Mouse (Mus musculus): Measurements from ENCODE around the gene Upk3a. TPM values are rescaled to one million over a fixed set of nuclear protein-coding genes. Genes with fewer than 3 reads are reported as not detected.

The Upk3a gene
- polyA plus RNA-seq, 1 experiment from 2014 or later, result 0.39 TPM

DNA sequence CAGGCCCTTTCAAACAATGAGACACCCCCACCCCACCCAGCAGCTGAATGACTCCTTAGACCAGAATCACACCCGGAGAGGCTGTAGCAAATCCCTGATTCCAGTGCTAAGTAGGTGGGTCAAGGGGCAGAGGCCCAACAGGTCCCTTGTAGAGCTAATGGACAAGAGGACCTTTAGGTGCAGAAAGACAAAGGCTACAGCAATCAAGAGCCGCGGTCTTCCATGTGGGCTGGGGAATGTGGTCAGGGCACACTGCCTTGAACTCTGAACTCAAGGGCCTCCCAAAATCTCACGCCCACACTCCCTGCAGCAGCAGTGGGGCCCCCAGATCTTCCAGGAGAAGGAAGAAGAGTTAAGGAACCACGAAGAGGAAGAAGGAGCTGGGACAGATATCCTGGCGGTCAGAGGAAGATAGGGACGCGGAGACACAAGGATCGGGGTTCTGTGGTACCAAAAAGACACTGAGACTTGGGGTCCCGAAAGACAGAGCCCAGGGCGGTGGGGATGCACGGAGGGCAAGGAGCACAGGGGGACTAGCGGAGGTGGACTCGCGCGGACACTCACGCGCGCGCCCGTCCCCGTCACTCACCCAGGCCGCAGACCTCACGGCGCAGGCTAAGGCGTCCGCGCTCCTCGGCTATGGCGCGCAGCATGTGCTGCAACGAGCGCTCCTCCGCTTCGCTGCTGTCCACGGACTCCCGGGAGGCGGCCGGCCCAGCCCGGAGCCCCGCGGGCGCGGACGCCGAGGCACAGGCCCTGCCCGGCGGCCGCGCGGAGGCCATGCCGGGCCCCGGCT lies 29.7 kb upstream of the Upk3a start:
- under 1% methylated on average over 51 of the region's 53 CpGs for WGBS
- peak overlapping the region; percentile 84 for H3K4me2 ChIP-seq (replicated peaks)
- peaks cover 45% of the 10 kb centered on the region for H3K4me1 ChIP-seq (replicated peaks)
- H3K4me3 ChIP-seq (replicated peaks), result peak overlapping the region; percentile 81
- no peaks in the 10 kb centered on the region for H3K9me3 ChIP-seq
- H3K9ac ChIP-seq (replicated peaks), result peak overlapping the region; percentile 94
- H3K36me3 ChIP-seq, result no peaks in the 10 kb centered on the region
- peak overlapping the region; percentile 82 for H3K27ac ChIP-seq
- ATAC-seq, result peak; percentile 71
- H3K27me3 ChIP-seq, result peaks cover 4% of the 10 kb centered on the region; the same call in 1 of the 2 replicates

DNA sequence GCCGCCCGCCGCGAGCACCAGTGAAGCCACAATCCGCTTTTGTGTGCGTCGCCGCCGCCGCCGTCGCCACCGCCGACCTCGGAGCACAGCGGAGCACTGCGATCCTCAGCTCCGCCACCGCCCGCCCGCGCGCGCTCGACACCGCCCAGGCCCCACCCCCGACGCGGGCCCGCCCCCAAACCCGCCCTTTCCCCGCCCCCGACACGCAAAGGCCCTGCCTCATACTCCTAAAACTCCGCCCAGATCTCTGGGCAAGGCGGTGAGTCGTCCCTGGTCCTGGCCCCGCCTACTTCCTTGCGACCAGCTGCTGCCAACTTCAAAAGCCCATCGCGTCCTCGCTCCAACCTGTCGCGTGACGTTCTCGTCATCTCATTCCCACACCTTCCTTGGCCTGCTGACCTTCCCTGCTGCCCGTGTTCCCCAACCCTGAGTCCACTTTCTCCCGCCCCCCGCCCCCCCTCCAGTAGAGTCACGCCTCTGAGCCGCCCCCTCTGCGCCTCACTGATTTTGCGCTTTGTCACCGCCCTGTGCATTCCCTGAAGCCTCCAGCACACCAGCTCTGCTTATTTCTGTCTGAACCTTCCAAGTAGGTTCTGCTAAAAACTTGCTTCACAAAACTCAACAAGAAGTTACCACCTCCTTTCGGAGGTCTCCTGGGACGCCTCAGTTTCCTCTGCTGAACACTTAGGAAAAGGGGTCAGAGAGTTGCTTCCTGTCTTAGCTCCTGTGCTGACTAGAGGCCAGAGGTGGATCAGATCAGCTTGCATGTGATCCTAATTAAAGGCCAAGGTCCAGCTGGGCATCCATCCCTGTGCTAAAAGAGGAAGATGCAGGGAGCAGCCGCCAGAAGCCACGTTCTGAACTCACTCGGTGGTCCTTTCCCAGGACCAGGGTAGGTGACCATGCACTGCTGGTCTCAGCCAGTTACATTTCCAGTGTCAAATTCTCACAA lies 28.8 kb upstream of the Upk3a start, which contains the start of gene 5031439G07Rik:
5031439G07Rik (minus strand) TSS at position 678 of the 952 bp plus-strand sequence.
- peak within 1 kb of the TSS; percentile 81 for H3K4me3 ChIP-seq (replicated peaks)
- H3K36me3 ChIP-seq, result no peaks in the 10 kb centered on the region
- no peaks in the 10 kb centered on the region for H3K9me3 ChIP-seq
- WGBS, result 2% methylated on average over 34 of the region's 59 CpGs
- peak within 1 kb of the TSS; percentile 84 for H3K4me2 ChIP-seq (replicated peaks)
- H3K27me3 ChIP-seq, result peaks cover 4% of the 10 kb centered on the region; the same call in 1 of the 2 replicates
- peak within 1 kb of the TSS; percentile 94 for H3K9ac ChIP-seq (replicated peaks)
- peak within 1 kb of the TSS; percentile 82 for H3K27ac ChIP-seq
- ATAC-seq, result peak; percentile 87
- peaks cover 45% of the 10 kb centered on the region for H3K4me1 ChIP-seq (replicated peaks)

DNA sequence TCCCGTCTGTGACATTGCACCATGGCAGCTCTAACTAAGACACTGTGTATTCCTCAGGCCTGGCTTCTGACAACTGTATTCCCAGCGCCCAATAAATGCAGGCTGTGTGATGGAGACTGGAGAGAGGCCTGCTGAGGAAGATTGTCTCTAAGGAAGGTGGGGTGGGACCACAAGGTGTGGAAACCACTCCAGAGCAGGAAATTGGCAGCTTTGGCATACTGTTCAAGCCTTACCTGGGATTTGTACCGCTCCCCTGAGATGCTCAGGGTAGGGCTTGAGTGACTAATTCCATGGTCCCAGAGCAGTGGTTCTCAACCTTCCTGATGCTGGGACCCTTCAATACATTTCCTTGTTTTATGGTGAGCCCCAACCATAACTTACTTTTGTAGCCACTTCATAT lies 27.8 kb upstream of the Upk3a start:
- 63% methylated on average over 3 of the region's 3 CpGs for WGBS
- no peak overlapping the region for H3K4me3 ChIP-seq (replicated peaks)
- no peaks in the 10 kb centered on the region for H3K36me3 ChIP-seq
- H3K9me3 ChIP-seq, result no peaks in the 10 kb centered on the region
- peaks cover 40% of the 10 kb centered on the region for H3K4me1 ChIP-seq (replicated peaks)
- H3K9ac ChIP-seq (replicated peaks), result no peak overlapping the region
- no peak for ATAC-seq
- H3K27me3 ChIP-seq, result peaks cover 9% of the 10 kb centered on the region; the same call in 1 of the 2 replicates
- H3K27ac ChIP-seq, result no peak overlapping the region
- no peak overlapping the region for H3K4me2 ChIP-seq (replicated peaks)

DNA sequence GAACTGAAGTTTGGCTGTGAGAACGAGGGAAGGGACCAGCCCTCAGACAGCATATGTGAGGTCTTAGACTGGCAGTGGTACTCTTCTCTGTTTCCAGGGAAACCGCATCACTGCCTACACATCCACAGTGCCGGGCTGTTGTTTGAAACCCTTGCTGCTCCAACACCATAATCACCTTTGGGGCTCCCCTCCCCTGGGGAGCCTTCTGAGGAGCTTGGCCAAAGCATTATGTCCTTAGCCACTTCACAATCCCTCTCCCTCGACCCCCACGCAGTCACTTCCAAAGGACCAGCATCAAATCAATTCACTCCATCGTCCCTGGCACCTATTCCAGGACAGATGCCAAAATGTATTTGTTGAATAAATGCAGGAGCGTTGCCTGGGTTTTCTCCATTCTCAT lies 27.2 kb upstream of the Upk3a start:
- no peak for ATAC-seq
- no peak overlapping the region for H3K4me3 ChIP-seq (replicated peaks)
- WGBS, result 40% methylated on average over 7 of the region's 7 CpGs
- H3K4me1 ChIP-seq (replicated peaks), result peaks cover 40% of the 10 kb centered on the region
- no peak overlapping the region for H3K27ac ChIP-seq
- no peaks in the 10 kb centered on the region for H3K9me3 ChIP-seq
- no peak overlapping the region for H3K9ac ChIP-seq (replicated peaks)
- no peaks in the 10 kb centered on the region for H3K36me3 ChIP-seq
- peaks cover 15% of the 10 kb centered on the region for H3K27me3 ChIP-seq
- H3K4me2 ChIP-seq (replicated peaks), result no peak overlapping the region

DNA sequence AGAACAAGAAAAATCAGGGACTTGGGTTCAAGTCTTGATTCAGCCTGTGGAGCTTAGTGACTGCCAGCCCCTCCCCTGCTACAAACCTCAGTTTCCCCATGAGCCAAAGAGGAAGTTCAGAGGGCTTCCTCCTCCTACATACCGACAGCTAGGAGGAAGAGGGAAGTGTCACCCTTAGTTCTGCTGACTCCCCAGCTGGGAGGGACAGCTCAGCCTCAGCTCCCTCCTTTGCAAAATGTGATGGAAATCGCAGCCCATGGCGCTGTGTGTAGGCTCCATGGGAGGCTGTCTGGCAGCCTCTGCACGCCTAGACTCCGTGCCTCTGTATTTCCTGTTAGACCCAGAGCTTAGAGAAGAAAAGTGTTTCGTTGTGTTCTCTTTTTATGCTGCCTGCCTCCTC lies 22.4 kb upstream of the Upk3a start:
- Histone ChIP-seq H3K36me3 (no peaks in the 10 kb centered on the region), H3K27ac (no peak overlapping the region), H3K4me2 (replicated peaks) (no peak overlapping the region), H3K27me3 (peaks cover 25% of the 10 kb centered on the region; the same call in 1 of the 2 replicates), H3K9me3 (no peaks in the 10 kb centered on the region), H3K9ac (replicated peaks) (no peak overlapping the region), H3K4me3 (replicated peaks) (no peak overlapping the region), H3K4me1 (replicated peaks) (peaks cover 4% of the 10 kb centered on the region)
- no peak for ATAC-seq
- WGBS, result 49% methylated on average over 6 of the region's 6 CpGs

DNA sequence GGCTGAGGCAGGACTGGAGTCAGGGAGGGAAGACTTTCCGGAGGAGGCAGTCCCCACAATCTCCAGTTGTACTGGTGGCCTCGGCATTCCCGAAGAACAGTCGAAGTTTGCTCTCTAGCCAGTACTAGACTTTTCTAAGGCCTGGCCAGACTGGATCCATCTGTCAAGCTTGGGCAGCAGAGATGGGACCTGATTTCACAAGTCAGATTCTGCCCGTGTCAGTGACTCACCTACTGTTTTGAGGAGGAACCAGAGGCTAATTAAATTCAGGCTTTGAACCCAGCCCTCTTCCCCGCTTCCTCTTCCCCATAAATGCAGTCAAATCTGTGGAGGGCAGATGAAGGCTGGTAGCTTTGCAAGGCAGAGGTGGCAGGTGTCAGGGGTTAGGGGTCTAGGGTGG lies 21.9 kb upstream of the Upk3a start:
- no peak for ATAC-seq
- H3K9me3 ChIP-seq, result no peaks in the 10 kb centered on the region
- H3K27me3 ChIP-seq, result peaks cover 25% of the 10 kb centered on the region; the same call in 1 of the 2 replicates
- WGBS, result 57% methylated on average over 6 of the region's 6 CpGs
- no peaks in the 10 kb centered on the region for H3K4me1 ChIP-seq (replicated peaks)
- no peak overlapping the region for H3K9ac ChIP-seq (replicated peaks)
- H3K4me3 ChIP-seq (replicated peaks), result no peak overlapping the region
- no peaks in the 10 kb centered on the region for H3K36me3 ChIP-seq
- H3K27ac ChIP-seq, result no peak overlapping the region
- H3K4me2 ChIP-seq (replicated peaks), result no peak overlapping the region

DNA sequence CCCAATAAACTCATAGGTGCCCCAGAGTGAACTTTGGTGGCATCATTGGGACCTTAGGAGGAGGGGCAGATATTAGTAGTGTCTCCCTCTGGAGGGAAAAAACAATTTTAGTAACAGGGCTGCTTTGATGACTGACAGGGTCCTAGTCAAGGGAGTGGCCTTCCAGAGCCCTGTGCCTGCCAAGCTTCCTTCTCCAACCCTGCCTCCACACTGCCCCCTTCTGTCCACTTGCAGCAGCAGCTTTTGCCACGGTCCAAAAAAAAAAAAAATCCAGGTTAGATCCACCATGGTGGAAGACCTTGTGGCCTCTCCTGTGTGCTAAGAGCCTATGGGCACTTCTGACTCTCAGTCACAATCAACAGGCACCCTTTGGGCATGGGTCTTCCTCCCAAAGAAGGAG lies 21.0 kb upstream of the Upk3a start:
- 0% methylated on average over 1 of the region's 1 CpGs for WGBS
- no peaks in the 10 kb centered on the region for H3K36me3 ChIP-seq
- no peak overlapping the region for H3K4me3 ChIP-seq (replicated peaks)
- no peaks in the 10 kb centered on the region for H3K4me1 ChIP-seq (replicated peaks)
- H3K27me3 ChIP-seq, result peaks cover 28% of the 10 kb centered on the region; the same call in 1 of the 2 replicates
- H3K27ac ChIP-seq, result no peak overlapping the region
- ATAC-seq, result no peak
- H3K9ac ChIP-seq (replicated peaks), result no peak overlapping the region
- H3K4me2 ChIP-seq (replicated peaks), result no peak overlapping the region
- H3K9me3 ChIP-seq, result no peaks in the 10 kb centered on the region

DNA sequence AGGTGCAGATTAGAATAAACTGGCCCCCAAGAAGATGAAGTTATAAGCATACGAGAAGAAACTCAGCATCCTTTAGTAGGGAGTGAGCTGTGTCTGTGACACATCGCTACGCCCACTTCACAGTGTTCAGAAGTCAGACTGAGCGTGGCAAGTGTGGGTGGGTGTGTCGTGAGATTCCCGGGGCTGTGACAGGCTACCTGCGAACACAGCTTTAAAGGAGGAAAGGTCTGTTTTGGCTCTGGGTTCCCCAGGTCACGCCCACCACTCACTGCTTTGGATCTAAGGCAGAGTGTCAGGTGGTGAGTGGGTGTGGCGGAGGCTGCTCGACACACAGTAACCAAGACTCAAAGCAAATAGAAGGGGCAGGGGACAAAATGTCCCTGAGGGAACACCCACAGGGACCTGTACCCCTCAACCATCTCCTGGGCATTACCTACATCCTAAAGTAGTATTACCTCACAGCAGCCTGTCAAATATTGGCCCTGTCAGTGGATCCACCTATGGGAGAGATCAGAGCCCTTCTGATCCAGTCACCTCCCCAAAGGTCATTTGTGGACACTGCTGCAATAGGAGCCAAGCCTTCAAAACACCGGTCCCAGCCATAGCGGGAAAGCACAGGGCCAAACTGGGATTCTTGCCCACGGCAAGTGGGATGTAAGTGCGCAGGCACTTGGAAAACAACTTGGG lies 19.0 kb upstream of the Upk3a start:
- Histone ChIP-seq H3K9me3 (no peaks in the 10 kb centered on the region), H3K4me3 (replicated peaks) (no peak overlapping the region), H3K9ac (replicated peaks) (no peak overlapping the region), H3K36me3 (no peaks in the 10 kb centered on the region), H3K4me1 (replicated peaks) (no peaks in the 10 kb centered on the region), H3K27me3 (peaks cover 39% of the 10 kb centered on the region; the same call in 1 of the 2 replicates), H3K27ac (no peak overlapping the region), H3K4me2 (replicated peaks) (no peak overlapping the region)
- ATAC-seq, result no peak
- WGBS, result 78% methylated on average over 14 of the region's 14 CpGs

DNA sequence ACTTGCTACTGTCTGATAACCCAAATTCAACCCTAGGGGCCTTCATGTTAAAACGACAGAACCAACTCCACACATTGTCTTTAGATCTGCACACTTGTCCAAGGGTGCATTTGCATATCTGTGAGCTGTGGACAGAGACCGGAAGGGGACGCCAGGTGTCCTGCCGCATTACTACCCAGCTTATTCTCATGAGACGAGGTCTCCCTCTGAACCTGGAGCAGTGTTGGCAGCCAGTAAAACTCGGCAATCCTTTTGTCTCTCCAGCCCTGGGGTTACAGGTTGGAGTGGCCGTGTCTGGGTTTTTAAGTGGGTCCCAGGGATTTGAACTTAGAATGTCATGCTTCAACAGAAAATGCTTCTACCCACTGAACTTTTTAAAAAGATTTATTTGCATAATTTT lies 17.0 kb upstream of the Upk3a start:
- no peak for ATAC-seq
- WGBS, result 61% methylated on average over 7 of the region's 7 CpGs
- H3K4me2 ChIP-seq (replicated peaks), result no peak overlapping the region

DNA sequence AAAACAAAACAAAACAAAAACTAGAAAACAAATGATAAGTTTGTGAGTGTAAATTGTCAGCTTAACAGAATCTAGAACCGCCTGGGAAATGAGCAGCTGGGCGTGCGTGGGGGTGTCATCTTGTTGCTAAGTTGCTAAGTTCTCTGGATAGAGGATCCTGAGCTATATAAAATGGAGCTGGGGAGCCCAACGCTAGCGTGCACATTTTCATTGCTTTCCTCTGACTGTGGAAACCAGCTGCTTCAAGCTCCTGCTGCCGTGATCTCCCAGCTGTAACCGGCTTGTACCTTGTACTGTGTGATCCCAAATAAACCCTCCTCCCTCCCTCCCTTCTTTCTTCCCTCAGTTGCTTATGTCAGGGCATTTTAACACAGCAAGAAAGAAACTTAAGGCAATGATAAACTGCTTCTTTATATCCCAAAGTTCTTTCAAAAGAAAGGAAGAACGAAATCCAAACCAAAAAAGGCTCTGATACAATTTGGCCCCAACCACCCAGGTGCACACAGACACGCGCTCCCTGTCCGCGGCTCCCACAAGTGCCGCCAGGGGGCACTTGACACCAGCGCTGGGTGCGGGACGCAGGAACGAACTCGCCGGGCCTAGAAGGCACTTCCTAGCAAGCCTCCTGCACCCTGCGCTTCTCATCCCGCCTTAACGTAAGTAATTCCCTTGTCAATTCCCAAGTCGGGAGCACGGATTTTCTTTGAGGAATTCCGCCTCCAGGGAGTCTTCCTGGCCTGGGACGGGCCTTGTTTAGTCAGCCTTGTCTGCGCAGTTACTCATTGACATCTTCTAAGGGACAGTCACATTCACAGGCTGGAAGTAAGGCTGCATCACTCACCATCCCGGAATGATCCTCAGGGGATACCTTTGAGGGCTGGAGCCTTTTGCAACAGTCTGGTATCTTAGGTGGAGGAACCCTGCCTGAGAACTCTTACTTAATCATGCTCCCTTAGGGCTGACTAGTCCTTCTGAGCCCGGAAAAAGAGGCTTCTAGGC lies 15.7 kb upstream of the Upk3a start:
- ATAC-seq, result no peak
- H3K4me2 ChIP-seq (replicated peaks), result no peak overlapping the region
- H3K4me1 ChIP-seq (replicated peaks), result no peaks in the 10 kb centered on the region
- no peaks in the 10 kb centered on the region for H3K36me3 ChIP-seq
- 20% methylated on average over 29 of the region's 29 CpGs for WGBS
- no peak overlapping the region for H3K27ac ChIP-seq
- no peak overlapping the region for H3K9ac ChIP-seq (replicated peaks)
- H3K9me3 ChIP-seq, result no peaks in the 10 kb centered on the region
- H3K27me3 ChIP-seq, result peaks cover 26% of the 10 kb centered on the region; the same call in 1 of the 2 replicates
- no peak overlapping the region for H3K4me3 ChIP-seq (replicated peaks)

More for the DNA sequence above, 17.0 kb upstream of the Upk3a start:
- Histone ChIP-seq H3K9me3 (no peaks in the 10 kb centered on the region), H3K27me3 (peaks cover 30% of the 10 kb centered on the region; the same call in 1 of the 2 replicates), H3K4me3 (replicated peaks) (no peak overlapping the region), H3K36me3 (no peaks in the 10 kb centered on the region), H3K4me1 (replicated peaks) (no peaks in the 10 kb centered on the region), H3K27ac (no peak overlapping the region), H3K9ac (replicated peaks) (no peak overlapping the region)

DNA sequence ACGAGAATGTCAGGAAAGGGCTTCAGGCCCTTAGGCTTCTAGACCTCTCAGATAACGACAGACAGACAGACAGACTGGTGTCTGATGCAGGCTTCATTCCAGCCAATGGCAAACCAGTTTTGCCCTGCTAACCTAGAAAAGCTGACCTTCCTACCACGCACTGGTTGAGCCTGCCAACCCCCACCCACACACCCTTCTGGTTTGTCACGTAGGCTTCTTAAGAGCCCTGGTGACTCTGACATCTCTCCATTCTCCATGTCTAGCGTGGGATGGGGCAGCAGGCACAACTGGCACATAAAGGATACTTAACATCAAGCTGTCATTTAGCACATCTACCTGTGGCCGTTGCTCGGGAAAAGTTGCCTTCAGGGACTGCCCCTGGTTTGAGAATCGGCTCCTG lies 7.3 kb upstream of the Upk3a start:
- 83% methylated on average over 8 of the region's 8 CpGs for WGBS
- H3K27ac ChIP-seq, result no peak overlapping the region
- no peak overlapping the region for H3K4me3 ChIP-seq (replicated peaks)
- no peak overlapping the region for H3K9ac ChIP-seq (replicated peaks)
- peaks cover 10% of the 10 kb centered on the region for H3K4me1 ChIP-seq (replicated peaks)
- H3K36me3 ChIP-seq, result no peaks in the 10 kb centered on the region
- H3K9me3 ChIP-seq, result no peaks in the 10 kb centered on the region
- no peaks in the 10 kb centered on the region for H3K27me3 ChIP-seq
- ATAC-seq, result no peak
- H3K4me2 ChIP-seq (replicated peaks), result no peak overlapping the region

All from midbrain, embryonic 13.5 days (tissue).